Mouse (Mus musculus) heart, adult 8-10 months (tissue): ENCODE results near the gene Pdpk1. TPM values are rescaled to one million over a fixed set of nuclear protein-coding genes. Genes with fewer than 3 reads are reported as not detected.

ENCODE experiments used
- DNase-seq: peaks from one replicate; pipeline ENCODE4 v3.0.0; 2022; ENCODE audit warnings: low spot score
- total RNA-seq, 4 experiments: library from RNA; stranded (reverse); gene quantifications; 2 replicates each; pipeline ENCODE4 v1.2.4; 2022

Pdpk1 gene
- total RNA-seq: 10 to 100 TPM; 38.3 to 46.0 (median 45.0) TPM

GRCm38 (mm10) chr17:24150824-24151223 is at the start of gene Pdpk1:
TSS of gene Pdpk1 (minus strand) at chr17:24150924.
- no peak for DNase-seq

GRCm38 (mm10) chr17:24199741-24200140 is 49.0 kb upstream of the Pdpk1 start:
- DNase-seq: no peak

- DNase-seq: no peak
Observed at GRCm38 (mm10) chr17:24199252-24199651, 48.5 kb upstream of the Pdpk1 start.

- no peak for DNase-seq
Observed at GRCm38 (mm10) chr17:24197032-24197824, 46.5 kb upstream of the Pdpk1 start.

GRCm38 (mm10) chr17:24195349-24195748 is 44.6 kb upstream of the Pdpk1 start:
- DNase-seq: no peak

- no peak for DNase-seq
Observed at GRCm38 (mm10) chr17:24193769-24194168, 43.0 kb upstream of the Pdpk1 start.

- DNase-seq: no peak
Observed at GRCm38 (mm10) chr17:24193268-24193667, 42.5 kb upstream of the Pdpk1 start.

- no peak for DNase-seq
Observed at GRCm38 (mm10) chr17:24192848-24193247, 42.1 kb upstream of the Pdpk1 start.

- DNase-seq: no peak
Observed at GRCm38 (mm10) chr17:24191481-24191880, 40.8 kb upstream of the Pdpk1 start.

GRCm38 (mm10) chr17:24190934-24191333 is 40.2 kb upstream of the Pdpk1 start:
- DNase-seq: no peak

GRCm38 (mm10) chr17:24174259-24174658 is 23.5 kb upstream of the Pdpk1 start:
- no peak for DNase-seq

GRCm38 (mm10) chr17:24173423-24173822 is 22.7 kb upstream of the Pdpk1 start:
- DNase-seq: peak; percentile 74

GRCm38 (mm10) chr17:24171738-24172137 is 21.0 kb upstream of the Pdpk1 start:
- DNase-seq: no peak

- DNase-seq: no peak
Observed at GRCm38 (mm10) chr17:24170729-24171128, 20.0 kb upstream of the Pdpk1 start.

GRCm38 (mm10) chr17:24170125-24170524 is 19.4 kb upstream of the Pdpk1 start:
- DNase-seq: no peak

- peak; percentile 94 for DNase-seq
Observed at GRCm38 (mm10) chr17:24169317-24170065, 18.8 kb upstream of the Pdpk1 start, which contains the start of gene Atp6v0c. TSS of gene Atp6v0c (minus strand) at chr17:24169702.

- DNase-seq: peak; percentile 43
Observed at GRCm38 (mm10) chr17:24168590-24169277, 18.0 kb upstream of the Pdpk1 start.

- no peak for DNase-seq
Observed at GRCm38 (mm10) chr17:24167891-24168505, 17.3 kb upstream of the Pdpk1 start.

- DNase-seq: no peak
Observed at GRCm38 (mm10) chr17:24167120-24167519, 16.4 kb upstream of the Pdpk1 start.

- no peak for DNase-seq
Observed at GRCm38 (mm10) chr17:24164566-24165259, 14.0 kb upstream of the Pdpk1 start.
